Mouse (Mus musculus) midbrain, embryonic 16.5 days (tissue): ENCODE measurements around the gene Lacc1. TPM values are rescaled to one million over a fixed set of nuclear protein-coding genes. Genes with fewer than 3 reads are reported as not detected.
"Not testable (repeated sequence)": the region's sequence is repeated elsewhere in the genome, so short reads cannot be mapped to it uniquely, and the experiment has no call there.

Experiments used
- ATAC-seq: fragments of 200-750 bp; cut with Nextera tagmentation; 2 replicates; pipeline ENCODE4 v1.8.0; 2017; ENCODE audit warnings: moderate TSS enrichment
- H3K27ac ChIP-seq: fragments of 300-500 bp; sonication (generic); 2 replicates; pipeline ENCODE4 v1.5.1; 2014; ENCODE audit warnings: mild to moderate bottlenecking, low read length, mixed read lengths
- H3K27me3 ChIP-seq: fragments of 300-500 bp; sonication (generic); 2 replicates; pipeline ENCODE4 v1.6.1; 2014; ENCODE audit warnings: low read depth, low read length, mixed read lengths; ENCODE audit not compliant: control insufficient read depth, insufficient read depth
- H3K36me3 ChIP-seq: fragments of 300-500 bp; sonication (generic); 2 replicates; pipeline ENCODE4 v1.6.1; 2014; ENCODE audit warnings: mild to moderate bottlenecking, low read length, moderate library complexity, mixed read lengths; ENCODE audit not compliant: control insufficient read depth, insufficient read depth
- H3K4me1 ChIP-seq: fragments of 300-500 bp; sonication (generic); 2 replicates; pipeline ENCODE4 v1.6.1; 2014; ENCODE audit warnings: mild to moderate bottlenecking, low read length, mixed read lengths; ENCODE audit not compliant: control insufficient read depth, insufficient read depth
- H3K4me2 ChIP-seq: fragments of 300-500 bp; sonication (generic); 2 replicates; pipeline ENCODE4 v1.6.1; 2014; ENCODE audit warnings: mild to moderate bottlenecking, low read length, mixed read lengths
- H3K4me3 ChIP-seq: fragments of 300-500 bp; sonication (generic); 2 replicates; pipeline ENCODE4 v1.5.1; 2014; ENCODE audit warnings: low read depth, mild to moderate bottlenecking, low read length, moderate library complexity, mixed read lengths
- H3K9ac ChIP-seq: fragments of 300-500 bp; sonication (generic); 2 replicates; pipeline ENCODE4 v1.6.1; 2014; ENCODE audit warnings: low read depth, low read length, mixed read lengths
- H3K9me3 ChIP-seq: fragments of 300-500 bp; sonication (generic); replicated peaks from 2 replicates; pipeline ENCODE4 v1.6.1; 2014; ENCODE audit warnings: mild to moderate bottlenecking, low read length, mixed read lengths; ENCODE audit not compliant: control insufficient read depth, poor library complexity, severe bottlenecking
- WGBS: fragments of 180-500 bp; shearing (Covaris S2); extraction: QIAGEN DNeasy Blood & Tissue Kit; methylation state at CpG from one replicate; pipeline ENCODE4 v1.1.7; 2014; 5-methylcytosine and 5-hydroxymethylcytosine counted together
- polyA plus RNA-seq: library from polyadenylated mRNA; unstranded; fragments of >200 nt; fragmentation: Nextera tagmentation; extraction: Ambion mirVana; gene quantifications from 2 replicates; pipeline ENCODE4 v1.2.1, GENCODE M21; 2015

Gene Lacc1
- polyA plus RNA-seq, 1 experiment from 2014 or later, result 1.5 TPM

DNA sequence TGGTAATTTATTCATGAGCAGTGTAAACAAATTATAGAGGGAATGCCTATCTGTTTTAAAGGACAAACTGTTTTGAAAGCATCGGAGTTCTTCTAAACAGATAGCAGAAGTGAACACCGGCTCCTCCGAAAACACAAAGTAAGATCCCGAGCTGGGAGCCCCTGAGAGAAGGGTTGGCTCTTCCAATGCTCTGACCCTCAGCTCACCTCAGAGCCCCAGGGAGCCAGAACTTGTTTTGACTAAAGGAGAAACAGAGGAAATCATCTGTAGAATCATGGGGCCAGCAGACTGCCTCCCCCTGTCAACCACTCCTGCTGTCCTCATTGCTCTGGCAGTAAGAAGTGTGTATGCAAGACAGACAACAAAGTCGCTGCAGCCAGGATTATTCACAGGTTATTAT, 31.1 kb downstream of the Lacc1 start:
- Histone ChIP-seq H3K9ac (no peak overlapping the region), H3K27ac (no peak overlapping the region), H3K4me1 (no peaks in the 10 kb centered on the region), H3K4me3 (no peak overlapping the region), H3K4me2 (no peak overlapping the region), H3K36me3 (no peaks in the 10 kb centered on the region), H3K27me3 (no peaks in the 10 kb centered on the region), H3K9me3 (no peaks in the 10 kb centered on the region)
- no peak for ATAC-seq
- 76% methylated on average over 5 of the region's 5 CpGs for WGBS

GRCm38 (mm10) chr14:77004740-77005139, 32.0 kb downstream of the Lacc1 start:
- no peak for ATAC-seq
- Histone ChIP-seq H3K4me2 (no peak overlapping the region), H3K27ac (no peak overlapping the region), H3K36me3 (no peaks in the 10 kb centered on the region), H3K9ac (no peak overlapping the region), H3K27me3 (no peaks in the 10 kb centered on the region), H3K9me3 (no peaks in the 10 kb centered on the region), H3K4me3 (no peak overlapping the region), H3K4me1 (no peaks in the 10 kb centered on the region)
- WGBS, result 69% methylated on average over 8 of the region's 8 CpGs

- H3K27me3 ChIP-seq, H3K4me2 ChIP-seq, H3K9me3 ChIP-seq, H3K36me3 ChIP-seq, H3K4me1 ChIP-seq, ATAC-seq, H3K9ac ChIP-seq, H3K27ac ChIP-seq, H3K4me3 ChIP-seq: not testable (repeated sequence)
- WGBS, result 85% methylated on average over 2 of the region's 2 CpGs
Measured at GRCm38 (mm10) chr14:76990351-76990750, 46.4 kb downstream of the Lacc1 start.

GRCm38 (mm10) chr14:76981781-76982180, 54.9 kb downstream of the Lacc1 start:
- no peak overlapping the region for H3K4me2 ChIP-seq
- H3K36me3 ChIP-seq, result no peaks in the 10 kb centered on the region
- H3K4me3 ChIP-seq, result no peak overlapping the region
- peaks cover 4% of the 10 kb centered on the region; the same call in 1 of the 2 replicates for H3K4me1 ChIP-seq
- no peaks in the 10 kb centered on the region for H3K9me3 ChIP-seq
- 63% methylated on average over 1 of the region's 1 CpGs for WGBS
- H3K9ac ChIP-seq, result no peak overlapping the region
- no peak for ATAC-seq
- peak overlapping the region; percentile 33; the same call in 1 of the 2 replicates for H3K27ac ChIP-seq
- H3K27me3 ChIP-seq, result no peaks in the 10 kb centered on the region

- no peak overlapping the region for H3K4me3 ChIP-seq
- no peak overlapping the region for H3K9ac ChIP-seq
- 95% methylated on average over 4 of the region's 4 CpGs for WGBS
- no peak overlapping the region for H3K27ac ChIP-seq
- no peaks in the 10 kb centered on the region for H3K36me3 ChIP-seq
- ATAC-seq, result no peak
- no peak overlapping the region for H3K4me2 ChIP-seq
- no peaks in the 10 kb centered on the region for H3K9me3 ChIP-seq
- H3K27me3 ChIP-seq, result no peaks in the 10 kb centered on the region
- peaks cover 4% of the 10 kb centered on the region; the same call in 1 of the 2 replicates for H3K4me1 ChIP-seq
Measured at GRCm38 (mm10) chr14:76981176-76981575, 55.5 kb downstream of the Lacc1 start.

GRCm38 (mm10) chr14:76979569-76979968, 57.1 kb downstream of the Lacc1 start:
- H3K9ac ChIP-seq, result no peak overlapping the region
- no peaks in the 10 kb centered on the region for H3K27me3 ChIP-seq
- no peak overlapping the region for H3K27ac ChIP-seq
- no peak for ATAC-seq
- no peak overlapping the region for H3K4me3 ChIP-seq
- peaks cover 4% of the 10 kb centered on the region; the same call in 1 of the 2 replicates for H3K4me1 ChIP-seq
- H3K36me3 ChIP-seq, result no peaks in the 10 kb centered on the region
- WGBS, result 77% methylated on average over 9 of the region's 9 CpGs
- H3K9me3 ChIP-seq, result no peaks in the 10 kb centered on the region
- no peak overlapping the region for H3K4me2 ChIP-seq

Other genes starting within 250 kb of the Lacc1 start
- 0.41 and 0.63 TPM in 2 replicates for gene Ccdc122, start 132 bp downstream of the Lacc1 start, polyA plus RNA-seq
- 42.4 and 42.8 TPM in 2 replicates for gene Enox1, start 119.9 kb upstream of the Lacc1 start, polyA plus RNA-seq